Mouse (Mus musculus): ENCODE results near the gene Akr1b3. TPM values are rescaled to one million over a fixed set of nuclear protein-coding genes. Genes with fewer than 3 reads are reported as not detected.

Gene Akr1b3
- total and polyA plus RNA-seq, 3 experiments: 110 to 532 (median 151) TPM

DNA sequence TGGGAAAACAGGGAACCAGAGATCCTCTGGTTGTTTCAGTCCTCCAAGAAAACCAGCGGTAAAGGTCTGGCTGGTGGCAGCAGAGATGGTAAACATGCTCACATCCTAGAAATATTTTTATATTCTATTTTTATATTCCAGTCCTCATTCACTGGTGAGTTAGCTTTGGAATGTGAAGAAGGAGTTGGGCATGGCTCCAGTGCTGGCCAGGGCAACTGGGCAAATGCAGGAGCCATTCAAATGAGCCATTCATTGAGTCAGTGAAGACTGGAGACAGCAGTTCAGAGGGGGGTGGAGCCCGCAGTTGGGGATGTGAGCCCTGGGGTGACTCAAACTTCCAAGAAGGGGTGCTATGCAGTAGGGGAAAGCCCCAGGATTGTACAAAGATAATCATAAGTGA is 42.9 kb downstream of the Akr1b3 start:
- H3K27ac ChIP-seq (ENCODE audit: control insufficient read depth, low read depth, low read length): no peak overlapping the region
- no peaks in the 10 kb centered on the region for H3K9me3 ChIP-seq (replicated peaks; ENCODE audit: insufficient read depth, low read length)
- no peaks in the 10 kb centered on the region for H3K36me3 ChIP-seq (ENCODE audit: control insufficient read depth in 1 of 2, insufficient read depth in 2 of 2, low read length in 2 of 2)
- TF ChIP-seq CHD1 (IDR thresholded peaks at IDR 0.05; ENCODE audit: low read depth, low read length) (no peak), POLR2A (IDR thresholded peaks at IDR 0.05; ENCODE audit: control insufficient read depth in 1 of 2, insufficient read depth in 1 of 2, low read depth in 1 of 2, low read length in 2 of 2, poor library complexity in 1 of 2) (no peak), EP300 (IDR thresholded peaks at IDR 0.05; ENCODE audit: low read depth in 1 of 2, low read length in 2 of 2) (no peak), ETS1 (IDR thresholded peaks at IDR 0.05; ENCODE audit: low read depth, low read length) (no peak)
- H3K4me3 ChIP-seq (ENCODE audit: control insufficient read depth in 1 of 2, insufficient read depth in 1 of 2, low read depth in 2 of 2, low read length in 2 of 2): no peak overlapping the region
- no peaks in the 10 kb centered on the region for H3K79me2 ChIP-seq (ENCODE audit: control insufficient read depth, insufficient read depth, low read length, poor library complexity)
- DNase-seq (ENCODE audit: low read depth, low spot score): no peak
- no peaks in the 10 kb centered on the region; a peak in 2 of 4 replicates for H3K27me3 ChIP-seq (ENCODE audit: control insufficient read depth in 1 of 2, insufficient read depth in 2 of 2, low read length in 2 of 2)
- no peaks in the 10 kb centered on the region for H3K4me1 ChIP-seq (ENCODE audit: control insufficient read depth in 1 of 2, insufficient read depth in 2 of 2, low read length in 2 of 2)
- no peak overlapping the region for H3K9ac ChIP-seq (ENCODE audit: control insufficient read depth, low read depth, low read length, poor library complexity, severe bottlenecking)

DNA sequence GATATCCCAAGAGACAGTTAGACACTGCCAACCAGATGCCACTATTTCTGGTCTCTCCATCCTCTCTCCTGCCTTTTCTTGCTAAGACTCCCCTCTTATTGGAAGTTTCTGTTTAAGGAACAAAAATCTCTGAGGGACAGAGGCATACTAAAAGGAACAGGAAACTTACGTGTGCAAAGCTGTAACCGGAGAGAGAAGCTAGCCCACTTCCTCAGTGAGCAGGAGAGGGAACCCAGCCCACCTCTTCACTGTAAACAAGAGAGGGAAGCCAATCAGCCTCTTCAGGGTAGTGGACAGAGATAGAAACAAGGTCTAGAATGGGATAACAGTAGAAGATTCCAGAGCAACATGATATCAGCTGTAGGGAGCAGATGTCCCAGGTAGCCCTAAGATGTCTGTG is 44.2 kb downstream of the Akr1b3 start:
- no peaks in the 10 kb centered on the region for H3K4me1 ChIP-seq (ENCODE audit: control insufficient read depth in 1 of 2, insufficient read depth in 2 of 2, low read length in 2 of 2)
- H3K79me2 ChIP-seq (ENCODE audit: control insufficient read depth, insufficient read depth, low read length, poor library complexity): no peaks in the 10 kb centered on the region
- DNase-seq (ENCODE audit: low read depth, low spot score): no peak
- H3K9me3 ChIP-seq (replicated peaks; ENCODE audit: insufficient read depth, low read length): no peaks in the 10 kb centered on the region
- no peak overlapping the region for H3K27ac ChIP-seq (ENCODE audit: control insufficient read depth, low read depth, low read length)
- H3K36me3 ChIP-seq (ENCODE audit: control insufficient read depth in 1 of 2, insufficient read depth in 2 of 2, low read length in 2 of 2): no peaks in the 10 kb centered on the region
- no peak overlapping the region for H3K4me3 ChIP-seq (ENCODE audit: control insufficient read depth in 1 of 2, insufficient read depth in 1 of 2, low read depth in 2 of 2, low read length in 2 of 2)
- no peak overlapping the region for H3K9ac ChIP-seq (ENCODE audit: control insufficient read depth, low read depth, low read length, poor library complexity, severe bottlenecking)
- H3K27me3 ChIP-seq (ENCODE audit: control insufficient read depth in 1 of 2, insufficient read depth in 2 of 2, low read length in 2 of 2): no peaks in the 10 kb centered on the region; a peak in 2 of 4 replicates
- TF ChIP-seq TAL1 (IDR thresholded peaks at IDR 0.05; ENCODE audit: low read length) (no peak), USF1 (IDR thresholded peaks at IDR 0.05; ENCODE audit: low read depth, low read length) (no peak), POLR2AphosphoS5 (IDR thresholded peaks at IDR 0.05; ENCODE audit: borderline replicate concordance, low read depth, low read length) (no peak), ZKSCAN1 (IDR thresholded peaks at IDR 0.05; ENCODE audit: low read depth, low read length) (no peak)

DNA sequence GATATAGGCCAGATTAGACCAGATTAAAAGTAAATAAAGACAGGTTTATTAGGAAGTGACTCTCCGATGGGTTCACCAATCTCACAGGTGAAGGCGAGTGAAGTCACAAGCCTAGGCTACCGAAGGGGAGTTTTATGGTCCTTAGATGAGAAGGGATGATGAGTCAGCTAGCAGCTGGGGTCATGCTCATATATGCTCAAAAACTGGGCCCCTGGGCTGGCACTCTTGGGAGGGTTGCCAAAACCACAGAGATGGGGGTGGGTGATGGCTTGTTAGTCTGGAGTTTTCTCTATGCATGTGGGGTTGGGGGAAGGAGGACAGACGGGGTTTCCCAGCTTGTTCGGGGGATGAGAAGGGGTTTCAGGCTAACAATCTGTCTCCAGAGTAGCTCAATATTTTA is 44.8 kb downstream of the Akr1b3 start:
- DNase-seq (ENCODE audit: low read depth, low spot score): no peak

More for the DNA sequence above, 44.8 kb downstream of the Akr1b3 start:
- no peak for TF ChIP-seq SMC3 (IDR thresholded peaks at IDR 0.05; ENCODE audit: low read depth, low read length)
- TF ChIP-seq UBTF (IDR thresholded peaks at IDR 0.05; ENCODE audit: borderline replicate concordance, insufficient read depth, low read depth, low read length): no peak
- no peak for TF ChIP-seq RCOR1 (IDR thresholded peaks at IDR 0.05; ENCODE audit: low read depth, low read length)
- TF ChIP-seq ZMIZ1 (IDR thresholded peaks at IDR 0.05; ENCODE audit: low read depth, low read length): no peak
- no peak for TF ChIP-seq TCF12 (IDR thresholded peaks at IDR 0.05; ENCODE audit: low read depth, low read length)
- TF ChIP-seq MXI1 (IDR thresholded peaks at IDR 0.05; ENCODE audit: low read depth, low read length): no peak
- no peak for TF ChIP-seq POLR2AphosphoS5 (IDR thresholded peaks at IDR 0.05; ENCODE audit: borderline replicate concordance, low read depth, low read length)
- TF ChIP-seq ZC3H11A (IDR thresholded peaks at IDR 0.05; ENCODE audit: low read depth, low read length): no peak
- no peak for TF ChIP-seq NELFE (IDR thresholded peaks at IDR 0.05; ENCODE audit: low read depth, low read length)
- no peak for TF ChIP-seq POLR2AphosphoS2 (IDR thresholded peaks at IDR 0.05; ENCODE audit: low read length)
- TF ChIP-seq MAX (IDR thresholded peaks at IDR 0.05; ENCODE audit: low read length): no peak
- TF ChIP-seq ZKSCAN1 (IDR thresholded peaks at IDR 0.05; ENCODE audit: low read depth, low read length): no peak
- TF ChIP-seq GATA1 (IDR thresholded peaks at IDR 0.05; ENCODE audit: low read depth, low read length): no peak
- H3K27me3 ChIP-seq (ENCODE audit: control insufficient read depth in 1 of 2, insufficient read depth in 2 of 2, low read length in 2 of 2): no peaks in the 10 kb centered on the region; a peak in 2 of 4 replicates
- H3K9me3 ChIP-seq (replicated peaks; ENCODE audit: insufficient read depth, low read length): no peaks in the 10 kb centered on the region
- no peaks in the 10 kb centered on the region for H3K36me3 ChIP-seq (ENCODE audit: control insufficient read depth in 1 of 2, insufficient read depth in 2 of 2, low read length in 2 of 2)
- no peaks in the 10 kb centered on the region for H3K79me2 ChIP-seq (ENCODE audit: control insufficient read depth, insufficient read depth, low read length, poor library complexity)
- no peak overlapping the region for H3K4me3 ChIP-seq (ENCODE audit: control insufficient read depth in 1 of 2, insufficient read depth in 1 of 2, low read depth in 2 of 2, low read length in 2 of 2)
- no peaks in the 10 kb centered on the region for H3K4me1 ChIP-seq (ENCODE audit: control insufficient read depth in 1 of 2, insufficient read depth in 2 of 2, low read length in 2 of 2)
- no peak overlapping the region for H3K27ac ChIP-seq (ENCODE audit: control insufficient read depth, low read depth, low read length)
- no peak overlapping the region for H3K9ac ChIP-seq (ENCODE audit: control insufficient read depth, low read depth, low read length, poor library complexity, severe bottlenecking)

Data from MEL (cell line).